Mouse (Mus musculus): ENCODE measurements around the gene C2cd6.

C2cd6 gene

DNA sequence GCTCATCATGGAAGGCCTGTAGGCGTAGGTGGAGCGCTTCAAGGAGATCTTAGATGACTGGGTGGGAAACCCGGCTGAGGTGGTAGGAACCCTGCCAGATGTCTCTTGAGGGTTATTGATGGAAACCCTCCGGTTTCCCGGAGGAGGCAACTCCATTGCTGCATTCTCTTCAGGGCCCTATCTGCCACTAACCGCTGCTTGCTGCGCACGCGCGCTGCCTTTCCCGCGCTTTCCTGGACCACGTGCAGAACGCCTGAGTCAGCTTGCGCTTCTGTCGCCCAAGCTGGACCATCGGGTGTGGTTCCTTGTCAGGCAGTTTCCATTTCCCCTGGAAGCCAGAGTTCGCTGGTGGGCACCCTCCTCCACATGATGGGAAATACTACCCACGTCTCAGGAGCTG, at the start of gene C2cd6:
Gene C2cd6 (minus strand): TSS at position 196 of the 400 bp plus-strand sequence.
- no peak for DNase-seq

DNA sequence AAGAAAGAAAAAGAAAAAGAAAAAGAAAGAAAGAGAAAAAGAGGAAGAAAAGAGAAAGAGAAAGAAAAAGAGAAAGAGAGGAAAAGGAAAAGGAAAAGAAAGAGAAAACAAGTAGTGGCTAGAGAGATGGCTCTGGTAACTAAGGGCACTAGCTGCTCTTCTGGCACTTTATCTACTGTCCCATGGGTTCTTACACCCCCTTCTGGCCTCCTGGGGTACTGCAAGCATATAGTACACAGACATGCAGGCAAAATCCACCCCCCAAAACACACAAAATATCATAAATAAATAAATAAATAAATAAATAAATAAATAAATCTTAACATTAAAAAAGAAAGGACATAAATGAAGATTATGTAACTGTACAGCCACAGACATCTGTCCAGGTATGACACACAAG, 48.1 kb upstream of the C2cd6 start:
- peak; percentile 74 for DNase-seq

DNA sequence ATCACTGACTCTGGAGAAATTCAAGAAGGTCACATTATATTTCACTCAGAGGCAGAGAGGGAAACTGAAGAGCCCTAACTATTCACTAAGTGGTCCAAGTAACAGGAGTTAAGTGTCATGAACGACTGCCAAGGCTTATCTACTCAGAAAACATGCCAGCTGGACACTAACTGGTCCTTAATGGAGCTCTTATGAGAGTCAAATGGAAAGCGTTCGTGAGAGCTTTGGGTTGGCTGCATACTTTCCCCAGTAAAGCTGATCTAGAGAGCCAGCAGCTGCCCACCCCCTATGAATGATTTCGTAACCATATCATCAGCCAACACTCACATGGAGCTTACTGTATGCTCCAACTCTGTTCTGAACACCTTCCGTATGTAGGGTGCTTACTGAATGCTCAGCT, 39.7 kb upstream of the C2cd6 start:
- no peak for DNase-seq

DNA sequence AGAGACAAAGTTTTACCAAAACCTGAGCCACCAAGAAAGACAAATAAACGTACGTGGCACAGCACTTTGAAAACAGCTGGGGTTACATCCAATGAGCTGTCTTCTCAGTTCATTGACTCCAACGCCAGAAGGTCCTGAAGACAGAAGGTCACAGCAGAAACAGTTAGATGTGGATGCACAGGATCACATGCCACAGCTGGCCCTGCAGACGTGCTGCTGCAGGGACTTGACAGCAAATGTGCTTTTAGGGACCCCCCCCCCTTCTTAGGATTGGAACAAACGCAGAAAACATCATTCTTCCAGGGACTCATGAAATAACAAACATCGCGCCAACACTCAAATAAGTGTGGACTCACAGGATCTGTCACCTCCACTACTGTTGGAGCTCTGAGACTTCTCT, 34.2 kb upstream of the C2cd6 start:
- no peak for DNase-seq

DNA sequence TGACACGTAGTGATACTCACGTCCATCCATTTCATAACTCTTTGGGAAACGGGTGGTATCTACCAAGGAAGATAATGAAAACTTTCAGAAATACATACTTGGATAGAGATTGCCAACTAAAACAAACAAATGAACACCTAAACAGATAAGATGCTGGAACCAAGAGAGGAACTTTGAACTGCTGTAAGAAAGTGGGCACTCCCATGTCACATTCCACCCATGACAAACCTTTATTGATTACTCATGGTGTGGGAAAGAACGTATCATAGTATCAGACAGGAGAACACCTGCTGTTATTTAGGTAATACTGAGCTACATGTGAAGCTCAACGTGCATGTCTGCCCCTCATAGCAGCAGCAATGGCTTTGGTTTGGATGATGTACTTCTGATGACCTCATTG, 30.9 kb upstream of the C2cd6 start:
- no peak for DNase-seq

DNA sequence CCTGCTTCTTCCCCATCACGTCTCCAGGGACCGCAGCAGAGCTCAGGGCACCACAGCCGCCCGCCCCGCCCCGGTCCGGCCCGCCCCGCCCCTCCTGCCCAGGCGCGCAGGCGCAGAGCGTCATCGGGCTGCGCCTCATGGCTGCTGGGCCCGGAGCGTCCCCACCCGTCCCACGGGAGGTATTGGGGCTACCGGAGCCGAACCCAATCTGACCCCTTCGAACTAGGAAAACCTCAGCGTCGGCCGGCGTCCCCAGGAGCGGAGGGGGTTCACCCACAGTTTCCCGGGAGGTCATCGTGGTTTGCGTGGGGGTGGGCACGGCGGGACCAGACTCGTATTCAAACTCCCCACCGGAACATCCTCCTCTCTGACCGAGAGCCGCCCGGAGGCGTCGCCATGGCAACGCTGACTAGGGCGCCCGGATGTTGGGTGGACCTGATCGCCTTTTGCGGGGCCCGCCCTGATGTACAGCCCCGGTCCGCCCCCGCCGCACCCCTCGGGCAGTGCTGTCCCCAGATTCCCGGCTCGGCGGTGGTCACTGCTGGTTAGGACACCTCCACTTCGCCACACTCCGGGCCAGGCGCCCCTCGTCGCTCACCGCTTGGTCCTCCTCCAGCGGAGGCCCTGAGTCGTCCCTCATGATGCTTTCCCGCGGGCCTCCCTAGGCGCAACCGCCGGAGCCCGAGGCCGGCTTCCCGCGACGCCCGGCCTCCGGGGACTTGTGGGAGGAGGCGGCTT, 25.2 kb upstream of the C2cd6 start, which contains the start of gene Tmem237:
Gene Tmem237 (minus strand): TSS at position 689 of the 738 bp plus-strand sequence.
- peak; percentile 94 for DNase-seq

DNA sequence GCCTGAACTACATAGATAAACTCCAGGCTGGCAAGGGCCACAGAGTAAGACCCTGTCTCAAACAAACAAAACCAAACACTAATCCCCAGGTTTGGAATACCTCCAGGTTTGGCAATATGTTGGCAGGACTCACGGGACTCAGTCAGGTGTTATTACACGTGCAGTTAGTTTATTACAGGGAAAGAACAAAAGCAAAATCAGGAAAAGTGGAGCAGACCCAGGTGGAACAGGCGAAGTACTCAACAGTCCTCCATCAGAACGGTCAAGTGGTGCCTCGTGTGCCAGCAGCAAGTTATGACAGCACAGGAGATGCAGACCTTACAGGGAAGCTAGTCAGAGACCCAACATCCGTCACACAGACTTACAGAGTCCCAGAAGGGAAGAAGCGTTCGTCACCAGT, 15.8 kb upstream of the C2cd6 start:
- DNase-seq, result no peak

DNA sequence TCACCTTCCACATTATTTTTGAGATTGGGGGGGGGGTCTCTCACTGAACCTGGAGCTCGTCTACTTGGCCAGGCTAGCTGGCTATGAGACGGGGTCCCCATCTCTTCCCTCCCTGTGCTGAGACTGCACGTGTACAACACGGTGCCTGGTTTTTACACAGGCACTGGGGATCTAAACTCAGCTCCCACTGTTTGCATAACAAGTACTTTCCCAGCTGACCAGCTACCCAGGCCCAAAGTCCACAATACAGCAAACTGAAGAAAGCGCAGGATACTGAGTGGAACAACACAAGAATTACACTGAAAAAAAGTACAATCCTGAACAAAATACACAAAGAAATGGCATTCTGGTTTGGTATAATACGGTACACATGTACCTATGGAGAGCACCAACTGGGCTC, 7.4 kb upstream of the C2cd6 start:
- DNase-seq, result peak; percentile 13

DNA sequence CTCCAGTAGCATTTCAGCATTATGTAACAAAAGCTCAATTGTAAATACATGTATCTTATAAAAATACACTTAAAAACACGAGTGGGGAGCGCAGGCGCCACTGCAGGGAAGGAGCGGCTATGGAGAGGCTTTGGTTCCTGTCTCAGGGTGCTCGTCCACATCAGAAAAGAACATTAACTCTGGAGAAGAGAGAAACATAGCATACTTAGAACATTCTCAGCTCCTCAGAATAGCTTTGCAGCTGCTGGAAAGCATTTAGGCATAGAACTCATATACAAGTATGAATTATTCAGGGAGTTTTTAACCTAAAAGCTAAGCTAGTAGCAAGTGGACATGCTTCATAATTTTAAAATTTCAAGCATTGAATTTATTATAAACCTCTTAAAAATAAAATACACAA, 6.3 kb upstream of the C2cd6 start:
- no peak for DNase-seq

DNA sequence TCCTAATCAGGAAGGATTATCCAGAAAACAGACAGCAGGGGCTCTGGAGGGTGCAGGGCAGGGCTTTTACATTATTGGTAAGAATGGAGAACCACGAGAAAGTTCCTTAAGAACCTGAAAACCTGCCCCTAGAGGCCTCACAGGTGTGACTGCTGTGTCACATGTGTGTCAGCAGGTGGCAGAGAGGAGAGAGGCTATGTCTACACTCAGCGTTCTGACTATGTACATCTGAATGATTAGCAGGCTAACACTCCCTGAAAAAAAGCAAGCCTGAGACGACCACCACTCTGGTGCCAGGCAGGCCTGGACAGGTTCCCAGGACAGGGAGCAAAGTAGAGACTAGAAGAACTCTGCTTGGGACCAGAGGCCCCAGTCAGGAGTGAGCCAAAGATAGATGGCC, 23.8 kb downstream of the C2cd6 start:
- DNase-seq, result peak; percentile 30

DNA sequence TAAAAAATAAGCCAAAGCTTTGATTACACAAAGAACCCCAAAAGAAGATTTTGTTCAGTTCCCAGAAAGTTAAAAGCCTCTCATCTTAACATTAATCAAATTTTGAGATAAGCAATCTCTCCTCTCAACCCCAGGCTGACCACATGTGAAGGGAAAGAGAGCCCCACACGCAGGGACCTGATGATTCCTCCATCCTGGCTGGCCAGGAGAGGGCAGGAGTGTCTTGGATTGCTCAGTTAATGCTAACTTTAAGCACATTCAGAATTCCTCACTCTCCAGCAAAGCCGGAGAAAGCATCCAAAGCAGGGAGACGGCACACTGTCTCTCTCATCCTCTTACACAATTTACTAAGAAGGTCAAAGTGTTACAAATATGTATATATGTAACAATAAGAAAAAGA, 26.7 kb downstream of the C2cd6 start:
- DNase-seq, result peak; percentile 57

DNA sequence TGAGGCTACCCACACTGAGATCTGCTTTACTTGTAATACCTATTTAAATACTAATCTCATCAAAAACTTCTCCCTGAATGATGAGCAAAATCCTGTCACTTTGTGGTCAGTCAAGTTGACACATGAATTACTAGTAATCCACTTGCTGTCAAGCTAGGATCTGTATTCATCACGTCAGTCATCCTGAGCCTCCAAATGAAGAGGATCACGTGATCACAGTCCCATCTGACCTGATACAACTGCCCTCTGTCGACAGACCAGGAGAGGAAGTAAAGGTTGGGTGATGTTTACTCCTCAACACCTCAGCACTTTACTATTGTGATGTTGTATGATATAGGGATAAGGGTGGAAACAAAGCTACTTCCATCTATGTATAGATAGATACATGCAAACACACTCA, 31.0 kb downstream of the C2cd6 start:
- DNase-seq, result no peak

DNA sequence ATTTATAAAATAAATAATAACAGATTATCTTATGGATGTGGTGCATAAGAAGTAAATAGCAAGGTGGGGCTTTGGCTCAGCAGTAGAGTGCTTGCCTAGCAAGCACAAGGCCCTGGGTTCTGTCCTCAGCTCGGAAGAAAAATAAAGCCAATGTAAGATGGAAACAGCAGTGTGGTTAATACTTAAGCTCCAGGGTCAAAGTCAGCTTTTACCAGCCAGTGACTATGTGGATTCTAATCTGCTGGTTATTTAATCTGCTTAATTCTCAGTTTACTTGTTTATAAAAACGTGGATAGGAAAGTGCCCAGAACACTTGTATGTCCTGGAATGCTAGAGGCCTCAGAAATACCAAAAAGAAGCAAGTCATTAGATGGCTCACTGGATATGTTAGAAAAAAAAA, 37.7 kb downstream of the C2cd6 start:
- peak; percentile 38 for DNase-seq

DNA sequence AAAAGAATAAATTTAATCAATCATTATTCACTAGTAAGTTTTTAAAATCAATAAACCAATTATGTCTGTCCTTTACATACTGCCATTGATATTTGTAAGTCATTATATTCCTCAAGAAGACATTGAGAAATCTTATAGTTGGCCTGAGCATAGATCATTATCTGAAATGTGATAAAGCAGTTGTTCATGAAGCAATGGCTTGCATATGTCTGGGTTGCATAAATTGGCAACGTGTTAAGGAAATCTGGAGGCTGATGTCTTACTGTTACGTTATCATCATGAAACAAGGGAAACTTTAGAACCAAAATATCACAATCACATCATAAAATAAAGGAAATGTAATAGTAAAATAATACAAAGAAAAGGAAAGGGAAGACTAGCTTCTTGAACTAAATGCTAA, 43.4 kb downstream of the C2cd6 start:
- no peak for DNase-seq

DNA sequence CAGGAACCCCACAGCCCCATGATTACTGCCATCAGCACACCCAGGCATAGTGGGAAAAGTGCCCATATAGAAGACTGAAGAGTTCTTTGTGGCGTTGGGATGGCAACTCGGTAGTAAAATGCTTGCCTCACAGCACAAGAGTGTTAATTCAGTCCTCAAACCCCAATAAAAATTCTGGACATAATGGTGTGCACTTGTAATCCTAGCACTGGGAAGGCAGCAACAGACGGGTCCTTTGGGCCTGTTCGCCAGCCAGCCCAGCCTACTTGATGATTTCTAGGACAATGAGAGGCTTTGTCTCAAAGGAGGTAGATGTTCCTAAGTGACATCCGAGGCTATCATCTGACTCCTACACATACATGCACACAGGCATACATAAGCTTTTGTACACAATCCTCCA, 57.0 kb downstream of the C2cd6 start:
- DNase-seq, result no peak

DNA sequence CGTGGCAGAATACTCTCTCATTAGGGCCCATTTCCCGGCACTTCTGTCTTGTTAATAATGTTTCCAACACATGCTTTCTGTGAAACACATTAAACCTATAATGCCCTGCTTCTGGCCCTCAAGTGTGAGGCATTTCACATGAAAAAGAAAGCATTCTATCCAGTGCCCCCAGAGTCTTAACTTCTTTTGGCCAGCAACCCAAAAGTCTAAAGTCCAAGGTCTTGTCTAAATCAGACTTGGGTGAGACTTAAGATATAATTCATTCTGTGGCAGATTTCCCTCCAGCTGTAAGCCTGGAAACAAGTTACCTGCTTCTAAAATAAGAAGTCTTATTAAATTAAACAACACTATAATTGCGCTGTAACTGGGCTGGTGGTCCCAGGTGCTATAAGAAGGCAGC, 73.1 kb downstream of the C2cd6 start:
- peak; percentile 21 for DNase-seq

DNA sequence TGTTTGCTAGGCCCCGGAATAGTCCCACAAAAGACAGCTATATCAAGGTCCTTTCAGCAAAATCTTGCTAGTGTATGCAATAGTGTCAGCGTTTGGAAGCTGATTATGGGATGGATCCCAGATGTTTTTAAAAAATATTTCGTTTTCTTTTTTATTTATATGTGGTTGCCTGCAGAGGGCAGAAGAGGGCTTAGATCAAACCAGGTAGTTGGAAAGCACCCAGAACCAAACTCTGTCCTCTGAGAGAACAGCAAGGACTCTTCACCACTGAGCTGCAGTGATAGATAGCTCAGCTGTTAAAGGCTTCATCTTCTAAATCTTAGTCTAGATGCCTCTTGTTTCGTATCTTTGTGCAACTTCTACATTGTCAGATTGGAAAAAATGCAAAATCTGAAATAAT, 85.5 kb downstream of the C2cd6 start:
- DNase-seq, result peak; percentile 55

Data from kidney, postnatal 14 days (tissue).